Mouse (Mus musculus) lung, postnatal 0 days (tissue): Measurements from ENCODE around the gene Inpp5e.

Experiments
- CTCF ChIP-seq: IDR thresholded peaks from 2 replicates; pipeline ENCODE4 v1.5.1; 2016; ENCODE audit warnings: antibody characterized with exemption, mild to moderate bottlenecking
- EP300 ChIP-seq: IDR thresholded peaks from 2 replicates; pipeline ENCODE4 v1.6.1; 2016; ENCODE audit warnings: antibody characterized with exemption, mild to moderate bottlenecking, control low read depth

DNA sequence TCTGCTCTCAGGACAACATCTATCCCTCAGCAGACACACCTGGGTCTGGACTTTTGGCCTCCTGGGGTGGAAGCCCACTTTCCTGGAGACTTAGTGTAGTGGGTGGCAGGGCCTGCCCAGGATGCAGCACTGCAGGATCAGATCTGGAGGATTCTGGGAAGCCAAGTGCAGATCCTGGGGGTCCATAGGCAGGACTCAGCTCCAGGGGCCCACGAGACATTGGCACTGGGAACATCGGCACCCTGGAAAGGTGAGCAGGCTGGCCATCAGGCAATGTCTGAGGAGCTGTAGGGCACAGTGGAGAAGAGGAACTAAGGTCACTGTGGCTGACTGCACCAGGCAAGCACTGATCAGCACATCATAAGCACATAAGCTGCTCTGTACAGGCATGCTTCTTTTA, 13.0 kb upstream of the Inpp5e start:
- TF ChIP-seq CTCF (no peak), EP300 (no peak)
